Mouse (Mus musculus): ENCODE data around the gene Scyl1.
A peak's percentile ranks its signal among the peaks of the same experiment; 100 is the strongest.

DNA sequence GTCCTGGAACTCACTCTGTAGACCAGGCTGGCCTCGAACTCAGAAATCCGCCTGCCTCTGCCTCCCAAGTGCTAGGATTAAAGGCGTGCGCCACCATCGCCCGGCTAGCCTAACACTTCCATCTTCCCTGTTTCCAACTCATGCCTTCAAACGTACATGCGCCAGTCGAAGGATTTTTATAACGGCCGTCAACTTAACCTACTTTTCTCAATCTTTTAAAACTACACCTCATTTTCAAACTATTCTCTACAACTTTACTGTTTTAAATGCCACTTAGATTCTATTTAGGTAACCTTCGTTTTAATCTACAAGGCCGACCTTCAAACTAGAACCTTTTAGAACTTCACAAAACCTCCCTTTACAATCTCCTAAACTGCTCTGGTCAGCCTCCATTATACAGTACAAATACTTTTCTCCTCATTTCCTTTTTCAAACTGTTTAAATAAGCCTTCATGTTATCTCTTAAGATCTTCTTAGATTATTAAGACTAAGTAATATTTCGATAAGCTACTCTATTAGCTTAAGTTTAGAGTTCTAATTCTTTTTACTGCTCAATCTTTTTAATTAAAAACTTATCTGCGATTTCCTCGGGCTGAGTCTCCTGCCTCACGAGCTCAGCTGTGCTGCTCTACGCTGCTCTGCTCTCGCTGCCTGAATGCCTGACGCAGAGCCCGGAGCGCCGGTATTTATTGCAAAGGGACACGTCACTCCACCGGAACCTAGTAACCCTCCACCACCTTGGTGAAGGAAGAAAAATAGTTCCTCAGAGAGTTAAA lies 31.0 kb upstream of the Scyl1 start:
- peak; percentile 100 for TF ChIP-seq EP300 (IDR thresholded peaks at IDR 0.05; ENCODE audit: insufficient read depth, low read depth, low read length)
- TF ChIP-seq POLR2A (IDR thresholded peaks at IDR 0.05; ENCODE audit: insufficient read depth, low read depth, low read length) = peak; percentile 100
